Mouse (Mus musculus) embryonic facial prominence, embryonic 15.5 days (tissue): ENCODE data around the gene Grb2. TPM values are rescaled to one million over a fixed set of nuclear protein-coding genes. Genes with fewer than 3 reads are reported as not detected.
A peak's percentile ranks its signal among the peaks of the same experiment; 100 is the strongest.

Experiments
- ATAC-seq: fragments of 200-750 bp; cut with Nextera tagmentation; 2 replicates; pipeline ENCODE4 v1.8.0; 2017; ENCODE audit warnings: low read depth, moderate TSS enrichment; ENCODE audit not compliant: insufficient number of reproducible peaks, low FRiP score, low TSS enrichment
- H3K27ac ChIP-seq: fragments of 300-500 bp; sonication (generic); replicated peaks from 2 replicates; pipeline ENCODE4 v1.5.1; 2015; ENCODE audit warnings: mild to moderate bottlenecking, inconsistent platforms
- H3K27me3 ChIP-seq: fragments of 300-500 bp; sonication (generic); 2 replicates; pipeline ENCODE4 v1.6.1; 2015; ENCODE audit warnings: inconsistent platforms
- H3K36me3 ChIP-seq: fragments of 300-500 bp; sonication (generic); 2 replicates; pipeline ENCODE4 v1.6.1; 2015; ENCODE audit warnings: mild to moderate bottlenecking, inconsistent platforms
- H3K4me1 ChIP-seq: fragments of 300-500 bp; sonication (generic); 2 replicates; pipeline ENCODE4 v1.6.1; 2015; ENCODE audit warnings: inconsistent platforms
- H3K4me2 ChIP-seq: fragments of 300-500 bp; sonication (generic); replicated peaks from 2 replicates; pipeline ENCODE4 v1.6.1; 2015; ENCODE audit warnings: mild to moderate bottlenecking, inconsistent platforms
- H3K4me3 ChIP-seq: fragments of 300-500 bp; sonication (generic); replicated peaks from 2 replicates; pipeline ENCODE4 v1.5.1; 2015; ENCODE audit warnings: mild to moderate bottlenecking, inconsistent platforms
- H3K9ac ChIP-seq: fragments of 300-500 bp; sonication (generic); 2 replicates; pipeline ENCODE4 v1.6.1; 2015; ENCODE audit warnings: inconsistent platforms
- H3K9me3 ChIP-seq: fragments of 300-500 bp; sonication (generic); replicated peaks from 2 replicates; pipeline ENCODE4 v1.6.1; 2016; ENCODE audit warnings: inconsistent platforms
- WGBS: fragments of 180-500 bp; shearing (Covaris S2); methylation state at CpG from one replicate; pipeline ENCODE4 v1.1.7; 2015; 5-methylcytosine and 5-hydroxymethylcytosine counted together
- polyA plus RNA-seq: library from polyadenylated mRNA; unstranded; fragments of >200 nt; fragmentation: Nextera tagmentation; extraction: Ambion mirVana; gene quantifications from 2 replicates; pipeline ENCODE4 v1.2.1, GENCODE M21; 2015

Grb2 gene
- polyA plus RNA-seq, 1 experiment from 2014 or later, result 94.9 TPM

DNA sequence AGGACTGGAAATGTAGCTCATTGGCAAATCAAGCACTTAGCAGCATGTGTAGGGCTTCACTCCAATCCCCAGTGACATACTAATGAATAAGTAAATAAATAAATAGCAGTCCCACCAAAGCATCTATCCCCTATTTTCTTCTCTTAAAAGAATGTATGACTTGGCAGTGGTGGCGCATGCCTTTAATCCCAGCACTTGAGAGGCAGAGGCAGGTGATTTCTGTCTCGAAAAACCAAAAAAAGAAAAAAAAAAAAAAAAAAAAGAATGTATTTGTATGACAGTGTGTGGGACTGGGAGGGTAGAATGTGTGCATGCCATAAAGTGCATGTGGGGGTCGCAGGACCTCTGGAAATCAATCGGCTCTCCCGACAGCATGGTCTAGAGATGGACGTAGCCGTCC is 22.4 kb downstream of the Grb2 start:
- Histone ChIP-seq H3K4me1 (peaks cover 18% of the 10 kb centered on the region), H3K9ac (no peak overlapping the region), H3K27me3 (no peaks in the 10 kb centered on the region), H3K4me3 (no peak overlapping the region), H3K27ac (no peak overlapping the region), H3K9me3 (no peaks in the 10 kb centered on the region), H3K36me3 (peaks cover 19% of the 10 kb centered on the region; the same call in 1 of the 2 replicates), H3K4me2 (no peak overlapping the region)
- ATAC-seq, result no peak
- WGBS, result 72% methylated on average over 7 of the region's 7 CpGs

- WGBS, result 73% methylated on average over 6 of the region's 6 CpGs
- no peaks in the 10 kb centered on the region for H3K27me3 ChIP-seq
- peaks cover 18% of the 10 kb centered on the region for H3K4me1 ChIP-seq
- no peak overlapping the region for H3K4me2 ChIP-seq
- no peaks in the 10 kb centered on the region for H3K9me3 ChIP-seq
- H3K9ac ChIP-seq, result no peak overlapping the region
- peak overlapping the region; percentile 55; the same call in 1 of the 2 replicates for H3K27ac ChIP-seq
- no peak for ATAC-seq
- no peak overlapping the region for H3K4me3 ChIP-seq
- H3K36me3 ChIP-seq, result peaks cover 19% of the 10 kb centered on the region; the same call in 1 of the 2 replicates
These were observed 23.5 kb downstream of the Grb2 start for GRCm38 (mm10) chr11:115684877-115685276.

DNA sequence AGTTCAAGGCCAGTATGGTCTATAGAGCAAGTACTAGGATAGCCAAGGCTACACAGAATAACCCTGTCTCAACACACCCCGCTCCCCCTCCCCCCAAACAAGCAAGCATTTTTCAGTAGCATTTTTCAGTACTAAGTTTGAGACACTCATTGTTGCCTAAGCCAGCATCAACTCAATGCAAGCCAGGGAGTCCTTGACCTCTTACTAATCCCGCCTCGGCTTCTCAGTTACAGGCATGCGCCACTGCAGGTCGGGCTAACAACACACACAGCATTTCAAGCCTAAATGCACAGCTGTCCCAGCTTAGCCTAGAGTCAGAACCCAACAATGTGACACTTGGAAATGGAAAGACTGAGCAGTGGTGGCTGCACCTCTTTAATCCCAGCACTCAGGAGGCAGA is 25.1 kb downstream of the Grb2 start:
- H3K4me3 ChIP-seq, result no peak overlapping the region
- no peak overlapping the region for H3K4me2 ChIP-seq
- no peaks in the 10 kb centered on the region for H3K9me3 ChIP-seq
- ATAC-seq, result no peak
- no peak overlapping the region for H3K9ac ChIP-seq
- H3K27me3 ChIP-seq, result no peaks in the 10 kb centered on the region
- H3K4me1 ChIP-seq, result peaks cover 18% of the 10 kb centered on the region
- WGBS, result 94% methylated on average over 5 of the region's 5 CpGs
- H3K36me3 ChIP-seq, result peaks cover 18% of the 10 kb centered on the region
- no peak overlapping the region for H3K27ac ChIP-seq

- Histone ChIP-seq H3K4me1 (peaks cover 18% of the 10 kb centered on the region), H3K4me2 (no peak overlapping the region), H3K27ac (no peak overlapping the region), H3K36me3 (peaks cover 19% of the 10 kb centered on the region), H3K9me3 (no peaks in the 10 kb centered on the region), H3K9ac (no peak overlapping the region), H3K27me3 (no peaks in the 10 kb centered on the region), H3K4me3 (no peak overlapping the region)
- ATAC-seq, result no peak
- WGBS, result 95% methylated on average over 3 of the region's 3 CpGs
These were observed 26.0 kb downstream of the Grb2 start for GRCm38 (mm10) chr11:115682411-115682810.

DNA sequence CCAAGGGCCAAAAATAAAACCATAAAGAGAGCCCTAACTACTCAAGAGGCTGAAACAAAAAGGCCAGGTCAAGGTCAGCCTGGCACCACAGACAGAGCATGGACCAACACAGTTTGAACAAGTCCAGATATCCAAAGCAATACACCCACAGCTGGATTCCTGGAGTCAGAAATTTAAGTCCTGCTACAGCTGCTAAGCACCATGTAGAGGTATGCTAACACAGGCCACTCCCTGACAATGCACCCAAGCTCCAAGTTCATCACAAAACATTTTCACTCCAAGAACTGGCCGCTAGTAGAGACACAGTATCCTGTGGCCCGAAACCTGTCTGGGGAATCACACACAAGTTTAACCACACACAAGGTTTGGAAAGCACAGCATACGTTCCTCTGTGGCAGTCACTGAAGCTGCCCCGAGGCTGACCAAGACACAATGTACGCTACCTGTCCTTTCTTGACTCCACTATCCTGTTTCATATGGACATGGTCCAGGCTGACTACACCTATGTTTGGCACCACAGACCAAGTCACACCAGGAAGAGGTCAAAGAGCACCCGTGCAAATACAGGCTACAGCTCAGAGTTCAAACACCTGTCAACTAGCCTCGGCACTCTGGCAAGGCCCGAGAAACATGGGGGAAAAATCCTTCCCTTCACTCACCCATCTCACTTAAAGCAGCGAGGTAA is 28.7 kb downstream of the Grb2 start:
- no peak for ATAC-seq
- H3K36me3 ChIP-seq, result peaks cover 19% of the 10 kb centered on the region
- WGBS, result 92% methylated on average over 9 of the region's 9 CpGs
- no peak overlapping the region for H3K27ac ChIP-seq
- H3K27me3 ChIP-seq, result no peaks in the 10 kb centered on the region
- H3K9me3 ChIP-seq, result no peaks in the 10 kb centered on the region
- no peak overlapping the region for H3K4me2 ChIP-seq
- no peak overlapping the region for H3K4me3 ChIP-seq
- H3K9ac ChIP-seq, result no peak overlapping the region
- peaks cover 3% of the 10 kb centered on the region; the same call in 1 of the 2 replicates for H3K4me1 ChIP-seq

DNA sequence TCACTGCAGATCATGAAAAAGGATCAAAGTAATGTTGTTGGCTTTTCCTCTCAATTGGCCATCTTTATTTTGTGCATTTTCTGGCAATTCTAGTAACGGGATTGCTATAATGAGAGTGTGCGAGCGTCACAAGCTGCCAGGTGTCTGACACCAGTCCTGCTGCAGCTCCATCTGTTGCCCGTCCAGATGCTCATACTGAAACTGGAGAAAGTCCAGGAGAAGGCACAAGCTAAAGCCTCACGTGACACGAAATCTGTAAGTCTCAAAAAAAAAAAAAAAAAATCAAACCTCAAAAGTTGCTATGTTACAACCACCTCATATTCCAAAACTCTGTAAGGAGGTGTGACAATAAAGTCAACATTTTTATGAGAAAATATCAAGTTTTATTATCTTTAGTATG is 29.5 kb downstream of the Grb2 start:
- Histone ChIP-seq H3K27me3 (no peaks in the 10 kb centered on the region), H3K4me1 (0 out of 2 replicates have a peak, but pooled peaks cover 6% of the 10 kb centered on the region), H3K9me3 (no peaks in the 10 kb centered on the region), H3K4me2 (no peak overlapping the region), H3K4me3 (no peak overlapping the region), H3K9ac (no peak overlapping the region), H3K36me3 (peaks cover 19% of the 10 kb centered on the region), H3K27ac (no peak overlapping the region)
- ATAC-seq, result no peak
- WGBS, result 90% methylated on average over 6 of the region's 6 CpGs

- H3K9ac ChIP-seq, result no peak overlapping the region
- peaks cover 7% of the 10 kb centered on the region; the same call in 1 of the 2 replicates for H3K36me3 ChIP-seq
These were observed 30.9 kb downstream of the Grb2 start for GRCm38 (mm10) chr11:115677511-115677910.

GRCm38 (mm10) chr11:115676738-115677137 is 31.7 kb downstream of the Grb2 start:
- Histone ChIP-seq H3K9ac (no peak overlapping the region), H3K27ac (no peak overlapping the region), H3K36me3 (peaks cover 6% of the 10 kb centered on the region; the same call in 1 of the 2 replicates), H3K4me3 (no peak overlapping the region), H3K9me3 (no peaks in the 10 kb centered on the region), H3K4me1 (0 out of 2 replicates have a peak, but pooled peaks cover 7% of the 10 kb centered on the region), H3K27me3 (no peaks in the 10 kb centered on the region), H3K4me2 (no peak overlapping the region)
- WGBS, result 91% methylated on average over 8 of the region's 8 CpGs
- ATAC-seq, result no peak

More at GRCm38 (mm10) chr11:115677511-115677910, 30.9 kb downstream of the Grb2 start:
- H3K27ac ChIP-seq, result no peak overlapping the region
- H3K4me3 ChIP-seq, result no peak overlapping the region
- 0 out of 2 replicates have a peak, but pooled peaks cover 7% of the 10 kb centered on the region for H3K4me1 ChIP-seq
- WGBS, result 94% methylated on average over 3 of the region's 3 CpGs
- no peak overlapping the region for H3K4me2 ChIP-seq
- no peaks in the 10 kb centered on the region for H3K9me3 ChIP-seq
- ATAC-seq, result no peak
- no peaks in the 10 kb centered on the region for H3K27me3 ChIP-seq

DNA sequence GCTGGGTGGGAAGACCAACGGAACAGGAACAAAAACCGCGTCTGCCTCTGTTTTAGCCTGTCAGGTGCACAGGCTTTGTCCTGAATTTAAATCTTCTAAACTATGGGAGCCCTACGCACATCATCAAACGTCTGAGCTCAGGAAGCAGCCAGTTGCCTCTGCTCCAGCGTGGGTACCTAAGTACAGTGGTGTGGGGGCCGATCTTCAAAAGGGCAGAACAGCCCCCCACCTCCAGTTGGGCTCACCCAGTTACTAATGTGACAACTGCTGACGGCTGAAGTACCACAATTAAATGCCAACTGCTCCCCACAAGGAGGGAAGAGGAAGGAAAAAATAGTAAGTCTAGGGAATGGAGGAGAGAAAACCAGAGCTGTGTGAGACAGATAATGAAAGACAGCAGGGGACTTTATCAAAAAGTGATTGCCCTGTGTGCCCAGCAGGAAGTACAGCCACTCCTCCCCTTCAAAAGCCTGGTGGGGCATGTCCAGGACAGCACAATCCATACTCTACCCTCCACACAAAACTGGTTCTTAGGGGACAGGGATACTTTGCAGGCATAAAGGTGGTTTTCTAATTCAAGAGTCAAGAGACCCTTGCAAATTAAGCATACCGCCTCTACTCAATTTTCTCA is 34.0 kb downstream of the Grb2 start:
- H3K9ac ChIP-seq, result no peak overlapping the region
- H3K9me3 ChIP-seq, result no peaks in the 10 kb centered on the region
- no peak for ATAC-seq
- H3K36me3 ChIP-seq, result peaks cover 6% of the 10 kb centered on the region; the same call in 1 of the 2 replicates
- H3K4me2 ChIP-seq, result no peak overlapping the region
- 74% methylated on average over 9 of the region's 9 CpGs for WGBS
- H3K27ac ChIP-seq, result no peak overlapping the region
- H3K4me3 ChIP-seq, result no peak overlapping the region
- H3K27me3 ChIP-seq, result no peaks in the 10 kb centered on the region
- 0 out of 2 replicates have a peak, but pooled peaks cover 15% of the 10 kb centered on the region for H3K4me1 ChIP-seq

DNA sequence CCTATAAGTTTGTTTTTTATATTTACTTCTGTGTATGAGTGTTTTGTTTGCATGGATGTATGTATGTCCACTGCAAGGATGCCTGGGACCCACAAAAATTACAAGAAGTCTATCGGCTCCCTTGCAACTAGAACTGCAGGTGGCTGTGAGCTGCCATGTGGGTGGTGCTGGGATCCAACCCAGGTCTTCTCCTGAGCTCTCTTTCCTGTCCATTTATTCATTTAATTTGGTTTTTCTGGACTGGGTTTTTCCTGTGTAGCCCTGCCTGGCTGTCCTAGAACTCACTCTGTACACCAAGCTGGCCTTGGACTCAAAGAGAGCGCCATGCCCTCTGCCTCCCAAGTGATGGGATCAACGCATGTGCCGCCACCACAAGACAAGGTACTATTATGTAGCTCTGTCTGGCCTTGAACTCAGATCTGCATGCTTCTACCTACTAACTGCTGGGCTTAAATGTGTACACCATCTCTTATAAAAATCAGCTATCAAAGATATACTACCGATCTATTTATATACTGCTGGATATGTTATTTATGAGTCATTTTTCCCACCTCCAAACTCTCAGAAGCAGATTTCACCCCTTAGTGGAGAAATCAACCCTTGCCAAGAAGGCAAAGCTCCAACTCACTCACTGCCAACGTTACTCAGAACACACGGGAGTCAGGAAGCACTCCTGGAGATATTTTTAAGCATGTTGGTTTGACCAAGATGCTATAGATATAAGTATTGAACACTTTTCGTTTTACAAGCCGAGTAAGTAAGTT is 34.7 kb downstream of the Grb2 start:
- 79% methylated on average over 9 of the region's 9 CpGs for WGBS
- H3K4me3 ChIP-seq, result no peak overlapping the region
- no peak for ATAC-seq
- H3K27me3 ChIP-seq, result no peaks in the 10 kb centered on the region
- 0 out of 2 replicates have a peak, but pooled peaks cover 15% of the 10 kb centered on the region for H3K4me1 ChIP-seq
- H3K9me3 ChIP-seq, result no peaks in the 10 kb centered on the region
- no peak overlapping the region for H3K27ac ChIP-seq
- H3K9ac ChIP-seq, result no peak overlapping the region
- no peak overlapping the region for H3K4me2 ChIP-seq
- H3K36me3 ChIP-seq, result peaks cover 4% of the 10 kb centered on the region; the same call in 1 of the 2 replicates
